Mouse (Mus musculus) testis, adult 2 months (tissue): ENCODE measurements around the gene Lsm3. TPM values are rescaled to one million over a fixed set of nuclear protein-coding genes. Genes with fewer than 3 reads are reported as not detected.

Experiments
- H3K27ac ChIP-seq: fragments of 200-500 bp; 2 replicates; pipeline ENCODE4 v1.5.1; 2012; ENCODE audit warnings: low read depth, low read length; ENCODE audit not compliant: control insufficient read depth, insufficient read depth
- H3K27me3 ChIP-seq: fragments of 200-500 bp; 2 replicates; pipeline ENCODE4 v1.6.1; 2012; ENCODE audit warnings: mild to moderate bottlenecking, low read length, moderate library complexity; ENCODE audit not compliant: control insufficient read depth, insufficient read depth
- H3K36me3 ChIP-seq: fragments of 200-500 bp; 2 replicates; pipeline ENCODE4 v1.6.1; 2012; ENCODE audit warnings: mild to moderate bottlenecking, low read length; ENCODE audit not compliant: control insufficient read depth, insufficient read depth
- H3K4me1 ChIP-seq: fragments of 200-500 bp; 2 replicates; pipeline ENCODE4 v1.6.1; 2012; ENCODE audit warnings: low read length; ENCODE audit not compliant: control insufficient read depth, insufficient read depth
- H3K4me3 ChIP-seq: fragments of 200-500 bp; 2 replicates; pipeline ENCODE4 v1.5.1; 2012; ENCODE audit warnings: low read depth, mild to moderate bottlenecking, low read length, moderate library complexity, mixed read lengths; ENCODE audit not compliant: control insufficient read depth
- CTCF ChIP-seq: fragments of 200-500 bp; IDR thresholded peaks from 2 replicates; pipeline ENCODE4 v1.5.1; 2012; ENCODE audit warnings: low read depth, mild to moderate bottlenecking, inconsistent platforms, low read length, moderate library complexity; ENCODE audit not compliant: control insufficient read depth, insufficient read depth, insufficient replicate concordance
- POLR2A ChIP-seq: fragments of 200-500 bp; IDR thresholded peaks from 2 replicates; pipeline ENCODE4 v1.6.1; 2012; ENCODE audit warnings: low read depth, mild to moderate bottlenecking, inconsistent platforms, low read length, moderate library complexity; ENCODE audit not compliant: control insufficient read depth
- polyA plus RNA-seq: library from polyadenylated mRNA; depleted of rRNA; stranded (reverse); fragments of >200 nt; gene quantifications from 2 replicates; pipeline ENCODE4 v1.2.3, GENCODE M21; 2012

The Lsm3 gene
- polyA plus RNA-seq, 1 experiment, result 34.6 TPM

DNA sequence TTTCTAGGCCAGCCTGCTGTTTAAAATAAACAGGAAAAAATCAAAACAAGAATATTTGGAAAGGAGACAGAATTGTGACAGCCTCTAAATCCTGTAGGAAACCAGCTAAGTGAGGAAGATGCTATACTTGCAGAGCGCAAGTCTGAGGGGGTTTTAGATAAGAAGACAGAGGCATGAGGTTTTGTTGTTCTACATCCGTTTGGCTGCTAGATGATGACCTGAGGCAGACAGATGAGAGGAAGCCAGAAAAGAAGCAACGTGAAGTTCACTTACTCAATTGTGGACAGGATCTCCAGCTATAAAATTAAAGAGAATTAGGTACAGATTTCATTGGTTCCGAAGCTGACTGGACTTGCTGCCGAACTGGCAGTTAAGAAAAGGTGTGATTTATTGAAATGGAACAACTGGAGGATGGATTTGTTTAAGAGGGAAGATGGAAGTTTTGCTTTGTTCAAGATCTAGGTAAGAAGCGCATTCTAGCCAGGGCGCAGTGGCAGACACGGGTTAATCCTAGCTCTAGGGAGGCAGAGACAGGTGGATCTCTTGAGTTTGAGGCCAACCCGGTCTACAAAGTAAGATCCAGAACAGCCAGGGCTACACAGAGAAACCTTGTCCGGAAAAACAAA, 878 bp upstream of the Lsm3 start:
- Histone ChIP-seq H3K36me3 (peaks cover 1% of the 10 kb centered on the region), H3K27me3 (no peaks in the 10 kb centered on the region), H3K27ac (no peak overlapping the region; the same call in 1 of the 2 replicates), H3K4me3 (peak overlapping the region; percentile 98), H3K4me1 (no peaks in the 10 kb centered on the region; the same call in none of the 2 replicates)
- no peak for TF ChIP-seq POLR2A
- TF ChIP-seq CTCF, result no peak

DNA sequence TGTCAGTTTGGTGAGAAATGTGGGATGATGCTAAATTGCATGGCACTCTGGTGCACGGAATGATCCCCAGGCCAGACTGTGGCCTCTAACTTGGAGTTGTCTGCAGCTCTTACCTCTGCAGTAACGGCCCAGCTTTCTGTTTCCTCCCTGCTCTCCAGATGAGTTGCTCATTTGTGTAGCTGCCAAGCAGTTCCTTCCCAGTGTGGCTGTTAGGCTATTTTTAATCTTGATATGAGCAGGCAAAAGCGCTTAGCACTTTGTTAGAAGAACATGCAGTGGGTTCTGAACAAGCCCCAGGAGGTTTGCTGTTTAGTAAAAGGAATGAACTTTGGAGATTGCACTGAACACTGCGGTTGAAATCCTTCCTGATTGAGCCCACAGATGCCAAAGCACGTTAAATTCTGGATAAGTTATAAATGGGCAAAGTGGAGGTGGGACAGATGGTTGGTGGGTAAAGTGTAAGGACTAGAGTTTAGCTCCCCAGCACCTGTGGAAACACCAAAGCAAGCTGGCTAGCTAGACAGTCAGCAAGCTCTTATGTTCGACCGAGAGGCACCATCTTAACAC, 2.8 kb downstream of the Lsm3 start:
- H3K27ac ChIP-seq, result no peak overlapping the region
- H3K4me1 ChIP-seq, result no peaks in the 10 kb centered on the region; the same call in none of the 2 replicates
- no peaks in the 10 kb centered on the region for H3K27me3 ChIP-seq
- peaks cover 1% of the 10 kb centered on the region for H3K36me3 ChIP-seq
- no peak for TF ChIP-seq POLR2A
- TF ChIP-seq CTCF, result no peak
- no peak overlapping the region for H3K4me3 ChIP-seq

DNA sequence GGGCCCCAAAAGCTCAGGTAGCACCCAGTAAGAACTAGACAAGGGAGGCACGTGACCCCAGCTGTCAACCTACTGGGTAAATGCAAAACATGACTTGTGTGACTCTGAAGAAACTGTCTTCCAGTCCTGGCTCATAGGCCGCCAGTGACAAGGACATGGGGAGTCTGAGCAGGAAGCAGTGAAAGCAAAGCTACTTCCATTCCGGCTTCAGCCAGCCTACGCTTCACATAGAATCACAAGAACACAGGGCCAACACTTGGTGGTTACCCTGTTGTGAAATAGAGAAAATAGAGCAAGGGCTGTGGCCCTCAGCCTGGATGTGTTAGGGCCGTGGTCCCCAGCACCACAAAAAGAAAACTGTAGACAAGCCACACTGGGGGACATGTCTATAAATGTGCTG, 7.1 kb downstream of the Lsm3 start:
- H3K27ac ChIP-seq, result no peak overlapping the region
- H3K36me3 ChIP-seq, result no peaks in the 10 kb centered on the region; the same call in none of the 2 replicates
- no peaks in the 10 kb centered on the region for H3K27me3 ChIP-seq
- H3K4me1 ChIP-seq, result no peaks in the 10 kb centered on the region
- H3K4me3 ChIP-seq, result no peak overlapping the region
- TF ChIP-seq POLR2A (no peak), CTCF (no peak)

DNA sequence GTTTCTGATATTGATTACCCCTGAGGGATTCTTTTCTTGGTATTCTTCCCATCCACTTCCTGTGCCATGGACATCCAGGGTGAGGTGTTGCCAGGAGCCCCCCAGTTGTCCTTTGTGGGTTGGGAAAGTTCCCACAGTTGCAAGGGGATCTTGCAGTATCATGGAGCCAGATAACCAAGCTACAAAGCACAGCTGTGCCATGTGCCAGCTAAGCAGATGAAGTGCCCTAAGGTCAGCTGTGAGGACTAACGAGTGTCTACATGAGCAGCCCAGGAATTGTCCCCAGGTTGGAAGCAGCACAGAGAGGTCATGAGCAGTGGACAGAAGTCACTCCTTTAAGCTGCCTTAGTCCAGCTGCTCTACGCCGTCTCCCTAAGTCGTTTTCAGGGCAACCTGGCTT, 9.8 kb downstream of the Lsm3 start:
- Histone ChIP-seq H3K4me3 (no peak overlapping the region), H3K27ac (no peak overlapping the region), H3K36me3 (no peaks in the 10 kb centered on the region), H3K27me3 (no peaks in the 10 kb centered on the region), H3K4me1 (no peaks in the 10 kb centered on the region)
- TF ChIP-seq POLR2A (no peak), CTCF (no peak)

DNA sequence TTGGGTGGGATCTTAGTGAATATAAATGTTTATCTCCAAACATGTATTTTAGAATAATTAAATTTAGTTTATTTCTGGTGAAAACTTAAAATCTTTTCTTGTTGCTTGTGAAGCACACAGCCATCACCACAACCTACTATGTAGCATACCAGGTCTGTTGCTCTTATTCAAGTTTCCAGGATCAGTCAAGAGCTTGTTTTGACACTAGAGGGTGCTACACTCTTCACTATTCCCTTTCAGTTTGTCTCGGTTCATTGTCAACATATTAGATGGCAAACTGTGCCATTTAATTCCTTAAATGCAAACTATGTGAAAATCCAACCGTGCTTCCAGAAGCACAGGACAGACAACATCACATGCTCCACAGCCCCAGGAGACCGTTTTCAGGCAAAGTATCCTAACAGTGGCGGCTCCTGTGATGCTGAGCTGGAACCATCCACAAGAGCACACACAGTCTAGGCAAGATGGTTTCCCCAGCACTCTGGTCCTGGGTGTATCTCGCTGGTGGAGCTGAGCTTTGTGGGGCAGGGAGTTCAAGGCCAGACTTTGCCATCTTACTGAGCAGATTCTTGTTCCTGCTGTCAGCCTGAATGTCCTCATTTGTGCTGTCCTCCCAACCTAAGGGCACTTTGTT, 11.6 kb downstream of the Lsm3 start:
- Histone ChIP-seq H3K27ac (no peak overlapping the region), H3K4me3 (no peak overlapping the region), H3K27me3 (no peaks in the 10 kb centered on the region), H3K4me1 (no peaks in the 10 kb centered on the region), H3K36me3 (no peaks in the 10 kb centered on the region)
- TF ChIP-seq POLR2A, result no peak
- no peak for TF ChIP-seq CTCF

DNA sequence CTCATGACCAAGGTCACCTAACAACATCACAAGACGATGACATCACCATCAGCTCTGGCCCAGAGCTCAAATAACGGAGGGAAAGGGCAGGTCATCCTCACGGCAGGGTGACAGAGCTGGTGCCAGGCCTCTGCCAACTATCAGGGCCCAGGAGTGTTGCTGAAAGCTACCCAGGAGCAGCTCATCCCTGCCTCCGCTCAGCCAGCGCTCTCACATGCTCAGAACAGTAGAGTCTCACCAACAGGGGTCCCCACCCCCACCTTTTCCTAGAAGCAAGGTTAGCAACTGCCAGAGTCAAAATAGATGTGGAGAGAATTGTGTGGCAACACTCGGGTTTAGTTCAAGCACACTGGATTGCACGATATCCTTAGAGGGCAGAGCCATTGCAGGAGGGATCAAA, 12.5 kb downstream of the Lsm3 start:
- TF ChIP-seq POLR2A, result no peak
- no peak for TF ChIP-seq CTCF
- no peaks in the 10 kb centered on the region for H3K27me3 ChIP-seq
- H3K4me3 ChIP-seq, result no peak overlapping the region
- no peaks in the 10 kb centered on the region for H3K4me1 ChIP-seq
- H3K27ac ChIP-seq, result no peak overlapping the region
- no peaks in the 10 kb centered on the region for H3K36me3 ChIP-seq

DNA sequence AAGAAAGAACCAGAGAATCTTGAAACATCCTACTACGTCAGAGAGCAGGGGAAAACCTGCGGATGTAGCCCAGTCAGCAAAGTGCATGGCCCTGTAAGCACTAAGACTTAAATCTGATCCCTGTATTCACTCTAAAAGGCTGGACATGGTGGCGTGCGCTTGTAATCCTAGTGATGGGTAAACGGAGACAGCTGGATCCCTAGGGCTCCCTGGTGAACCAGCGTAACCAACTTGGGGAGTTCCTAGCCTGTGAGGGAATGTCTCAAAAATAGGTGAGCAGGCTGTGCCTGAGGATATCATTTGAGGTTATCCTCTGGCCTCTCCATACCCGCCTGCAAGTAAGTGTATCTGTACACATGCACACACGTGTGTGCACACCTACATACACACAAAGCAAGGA, 14.9 kb downstream of the Lsm3 start:
- no peaks in the 10 kb centered on the region for H3K27me3 ChIP-seq
- H3K36me3 ChIP-seq, result no peaks in the 10 kb centered on the region
- no peak overlapping the region for H3K27ac ChIP-seq
- TF ChIP-seq POLR2A (no peak), CTCF (no peak)
- H3K4me1 ChIP-seq, result no peaks in the 10 kb centered on the region
- no peak overlapping the region for H3K4me3 ChIP-seq

DNA sequence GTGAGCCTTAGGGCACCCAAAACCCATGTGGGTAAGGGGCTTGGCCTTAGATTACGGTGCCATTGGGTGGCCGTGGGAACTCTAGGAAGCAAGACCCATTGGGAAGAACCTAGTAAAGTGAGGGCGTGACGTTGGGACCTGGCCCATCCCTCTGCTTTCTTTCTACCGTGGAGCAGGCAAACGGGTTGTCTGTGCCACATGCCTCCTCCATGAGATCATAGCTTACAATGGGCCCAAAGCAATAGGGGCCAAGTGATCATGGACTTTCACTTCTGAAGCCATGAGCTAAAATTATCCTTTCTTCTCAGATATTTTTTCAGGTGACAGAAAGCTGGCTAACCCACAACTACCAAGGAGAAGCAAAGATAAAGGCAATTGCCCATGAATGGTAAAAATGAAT, 15.5 kb downstream of the Lsm3 start:
- H3K4me1 ChIP-seq, result no peaks in the 10 kb centered on the region
- H3K36me3 ChIP-seq, result no peaks in the 10 kb centered on the region
- no peak for TF ChIP-seq POLR2A
- no peak for TF ChIP-seq CTCF
- H3K4me3 ChIP-seq, result no peak overlapping the region
- no peak overlapping the region for H3K27ac ChIP-seq
- no peaks in the 10 kb centered on the region for H3K27me3 ChIP-seq
